Mouse (Mus musculus): ENCODE results near the gene Btnl4. TPM values are rescaled to one million over a fixed set of nuclear protein-coding genes. Genes with fewer than 3 reads are reported as not detected.
"Not testable (repeated sequence)": the region's sequence is repeated elsewhere in the genome, so short reads cannot be mapped to it uniquely, and the experiment has no call there.

Gene Btnl4
- not detected in 2 replicates for polyA plus RNA-seq (2014; fragmentation: Nextera tagmentation; extraction: Ambion mirVana)

DNA sequence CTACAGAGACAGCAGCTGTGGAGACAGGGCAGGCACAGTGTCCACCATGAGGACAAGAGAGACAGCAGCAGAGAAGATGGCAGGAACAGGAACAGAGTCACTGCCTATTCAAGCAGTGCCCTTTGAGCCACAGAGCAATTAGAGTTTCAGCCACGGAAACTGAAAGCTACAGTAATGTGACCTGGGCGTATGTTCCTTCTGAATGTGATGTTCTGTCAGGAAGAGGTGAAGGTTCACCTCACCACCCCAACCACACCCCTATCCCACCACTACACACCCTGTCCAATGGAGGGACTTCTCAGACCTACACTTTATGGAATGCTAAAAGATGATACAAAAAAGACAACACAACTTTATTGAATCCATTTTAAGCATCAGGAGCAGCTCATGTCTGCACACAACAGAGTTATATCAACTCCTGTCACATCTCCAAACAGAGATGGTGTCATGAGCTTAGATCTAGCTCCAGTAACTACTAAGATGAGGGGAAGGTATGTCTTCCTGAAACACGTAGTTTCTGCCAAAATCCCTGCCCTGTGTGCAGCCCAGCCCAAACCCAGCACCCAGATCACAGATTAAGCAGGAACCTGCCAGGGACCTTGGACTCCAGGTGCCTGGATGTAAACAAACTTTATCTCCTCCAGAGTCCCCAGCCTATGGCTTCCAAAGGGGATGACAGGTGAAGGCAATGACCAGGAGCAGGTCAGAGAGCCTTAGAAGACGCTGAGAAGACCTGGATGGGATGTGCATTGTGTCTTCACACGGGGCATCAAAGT lies at the start of gene Btnl4:
Btnl4 (minus strand) TSS at position 81 of the 776 bp plus-strand sequence.
- H3K36me3 ChIP-seq (ENCODE audit: control insufficient read depth, insufficient read depth, low read length); H3K9me3 ChIP-seq (ENCODE audit: control insufficient read depth, low read length); H3K4me2 ChIP-seq (ENCODE audit: low read depth, low read length); H3K4me1 ChIP-seq (ENCODE audit: control insufficient read depth, insufficient read depth, low read length); H3K4me3 ChIP-seq (ENCODE audit: low read depth, low read length); H3K27me3 ChIP-seq (ENCODE audit: control insufficient read depth, insufficient read depth, low read length); H3K27ac ChIP-seq (ENCODE audit: low read depth, low read length); H3K9ac ChIP-seq (replicated peaks; ENCODE audit: low read depth, low read length); ATAC-seq (ENCODE audit: low read depth): not testable (repeated sequence)
- WGBS: 91% methylated on average over 4 of the region's 5 CpGs

DNA sequence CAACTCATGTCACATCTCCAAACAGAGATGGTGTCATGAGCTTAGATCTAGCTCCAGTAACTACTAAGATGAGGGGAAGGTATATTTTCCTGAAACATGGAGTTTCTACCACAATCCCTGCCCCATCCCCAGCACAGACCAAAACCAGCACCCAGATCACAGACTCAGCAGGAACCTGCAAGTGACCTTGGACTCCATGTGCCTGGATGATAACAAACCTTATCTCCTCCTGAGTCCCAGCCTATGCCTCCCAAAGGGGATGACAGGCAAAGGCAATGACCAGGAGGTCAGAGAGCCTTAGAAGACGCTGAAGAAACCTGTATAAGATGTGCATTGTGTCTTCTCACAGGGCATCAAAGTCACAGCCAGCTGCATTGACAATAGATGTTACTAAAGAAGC lies 41.9 kb upstream of the Btnl4 start:
- H3K27ac ChIP-seq (ENCODE audit: low read depth, low read length): no peak overlapping the region
- no peak for ATAC-seq (ENCODE audit: low read depth)
- no peak overlapping the region for H3K9ac ChIP-seq (replicated peaks; ENCODE audit: low read depth, low read length)
- no peaks in the 10 kb centered on the region for H3K4me1 ChIP-seq (ENCODE audit: control insufficient read depth, insufficient read depth, low read length)
- no peaks in the 10 kb centered on the region for H3K27me3 ChIP-seq (ENCODE audit: control insufficient read depth, insufficient read depth, low read length)
- no peak overlapping the region for H3K4me3 ChIP-seq (ENCODE audit: low read depth, low read length)
- H3K36me3 ChIP-seq (ENCODE audit: control insufficient read depth, insufficient read depth, low read length): no peaks in the 10 kb centered on the region
- WGBS: 71% methylated on average over 1 of the region's 1 CpGs
- no peak overlapping the region for H3K4me2 ChIP-seq (ENCODE audit: low read depth, low read length)
- H3K9me3 ChIP-seq (ENCODE audit: control insufficient read depth, low read length): no peaks in the 10 kb centered on the region

- H3K36me3 ChIP-seq (ENCODE audit: control insufficient read depth, insufficient read depth, low read length); H3K27ac ChIP-seq (ENCODE audit: low read depth, low read length); H3K9ac ChIP-seq (replicated peaks; ENCODE audit: low read depth, low read length); H3K27me3 ChIP-seq (ENCODE audit: control insufficient read depth, insufficient read depth, low read length); H3K9me3 ChIP-seq (ENCODE audit: control insufficient read depth, low read length); ATAC-seq (ENCODE audit: low read depth); H3K4me3 ChIP-seq (ENCODE audit: low read depth, low read length); H3K4me2 ChIP-seq (ENCODE audit: low read depth, low read length); H3K4me1 ChIP-seq (ENCODE audit: control insufficient read depth, insufficient read depth, low read length): not testable (repeated sequence)
- WGBS: 85% methylated on average over 3 of the region's 3 CpGs
Measured at GRCm38 (mm10) chr17:34518571-34518970, 41.5 kb upstream of the Btnl4 start.

GRCm38 (mm10) chr17:34517795-34518194 lies 40.7 kb upstream of the Btnl4 start:
- Histone ChIP-seq H3K27ac (ENCODE audit: low read depth, low read length) (no peak overlapping the region), H3K27me3 (ENCODE audit: control insufficient read depth, insufficient read depth, low read length) (no peaks in the 10 kb centered on the region), H3K4me1 (ENCODE audit: control insufficient read depth, insufficient read depth, low read length) (no peaks in the 10 kb centered on the region), H3K9ac (replicated peaks; ENCODE audit: low read depth, low read length) (no peak overlapping the region), H3K9me3 (ENCODE audit: control insufficient read depth, low read length) (no peaks in the 10 kb centered on the region), H3K36me3 (ENCODE audit: control insufficient read depth, insufficient read depth, low read length) (no peaks in the 10 kb centered on the region), H3K4me3 (ENCODE audit: low read depth, low read length) (no peak overlapping the region), H3K4me2 (ENCODE audit: low read depth, low read length) (no peak overlapping the region)
- no peak for ATAC-seq (ENCODE audit: low read depth)
- 91% methylated on average over 4 of the region's 4 CpGs for WGBS

GRCm38 (mm10) chr17:34517252-34517651 lies 40.1 kb upstream of the Btnl4 start, which contains the start of gene Btnl6:
Gene Btnl6, minus strand, starts transcription at chr17:34517352.
- no peak within 1 kb of the TSS for H3K9ac ChIP-seq (replicated peaks; ENCODE audit: low read depth, low read length)
- 93% methylated on average over 4 of the region's 4 CpGs for WGBS
- no peaks in the 10 kb centered on the region for H3K27me3 ChIP-seq (ENCODE audit: control insufficient read depth, insufficient read depth, low read length)
- no peak within 1 kb of the TSS for H3K4me2 ChIP-seq (ENCODE audit: low read depth, low read length)
- no peak for ATAC-seq (ENCODE audit: low read depth)
- H3K9me3 ChIP-seq (ENCODE audit: control insufficient read depth, low read length): no peaks in the 10 kb centered on the region
- no peak within 1 kb of the TSS for H3K27ac ChIP-seq (ENCODE audit: low read depth, low read length)
- no peak within 1 kb of the TSS for H3K4me3 ChIP-seq (ENCODE audit: low read depth, low read length)
- H3K4me1 ChIP-seq (ENCODE audit: control insufficient read depth, insufficient read depth, low read length): no peaks in the 10 kb centered on the region
- no peaks in the 10 kb centered on the region for H3K36me3 ChIP-seq (ENCODE audit: control insufficient read depth, insufficient read depth, low read length)

DNA sequence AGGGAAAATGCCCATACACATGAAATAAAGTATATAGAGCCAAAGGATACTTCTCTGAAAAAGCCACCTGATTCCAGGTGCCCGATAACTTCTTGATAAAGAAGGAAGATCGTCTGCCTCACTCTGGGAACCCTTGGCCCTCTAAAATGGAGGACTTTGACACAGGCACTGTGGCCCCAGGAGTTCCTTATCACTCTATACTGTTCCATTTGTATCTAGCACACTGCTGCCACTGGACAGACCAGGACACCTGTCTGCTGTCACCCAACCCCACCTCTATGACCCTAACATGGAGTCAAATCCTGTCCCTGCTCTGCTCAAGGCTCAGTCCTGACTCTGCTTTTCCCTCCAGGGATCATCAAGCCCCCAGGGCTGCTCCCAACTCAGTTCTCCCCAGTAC lies 39.4 kb upstream of the Btnl4 start:
- ATAC-seq (ENCODE audit: low read depth): no peak
- 94% methylated on average over 2 of the region's 2 CpGs for WGBS
- H3K36me3 ChIP-seq (ENCODE audit: control insufficient read depth, insufficient read depth, low read length): no peaks in the 10 kb centered on the region
- no peak overlapping the region for H3K4me2 ChIP-seq (ENCODE audit: low read depth, low read length)
- no peak overlapping the region for H3K4me3 ChIP-seq (ENCODE audit: low read depth, low read length)
- no peaks in the 10 kb centered on the region for H3K4me1 ChIP-seq (ENCODE audit: control insufficient read depth, insufficient read depth, low read length)
- no peaks in the 10 kb centered on the region for H3K27me3 ChIP-seq (ENCODE audit: control insufficient read depth, insufficient read depth, low read length)
- H3K27ac ChIP-seq (ENCODE audit: low read depth, low read length): no peak overlapping the region
- no peaks in the 10 kb centered on the region for H3K9me3 ChIP-seq (ENCODE audit: control insufficient read depth, low read length)
- H3K9ac ChIP-seq (replicated peaks; ENCODE audit: low read depth, low read length): no peak overlapping the region

GRCm38 (mm10) chr17:34511723-34512122 lies 34.6 kb upstream of the Btnl4 start:
- not testable (repeated sequence) for H3K27ac ChIP-seq (ENCODE audit: low read depth, low read length); H3K4me3 ChIP-seq (ENCODE audit: low read depth, low read length); H3K36me3 ChIP-seq (ENCODE audit: control insufficient read depth, insufficient read depth, low read length); H3K4me2 ChIP-seq (ENCODE audit: low read depth, low read length); H3K4me1 ChIP-seq (ENCODE audit: control insufficient read depth, insufficient read depth, low read length); ATAC-seq (ENCODE audit: low read depth); H3K9ac ChIP-seq (replicated peaks; ENCODE audit: low read depth, low read length); H3K9me3 ChIP-seq (ENCODE audit: control insufficient read depth, low read length); H3K27me3 ChIP-seq (ENCODE audit: control insufficient read depth, insufficient read depth, low read length)
- 81% methylated on average over 1 of the region's 1 CpGs for WGBS

DNA sequence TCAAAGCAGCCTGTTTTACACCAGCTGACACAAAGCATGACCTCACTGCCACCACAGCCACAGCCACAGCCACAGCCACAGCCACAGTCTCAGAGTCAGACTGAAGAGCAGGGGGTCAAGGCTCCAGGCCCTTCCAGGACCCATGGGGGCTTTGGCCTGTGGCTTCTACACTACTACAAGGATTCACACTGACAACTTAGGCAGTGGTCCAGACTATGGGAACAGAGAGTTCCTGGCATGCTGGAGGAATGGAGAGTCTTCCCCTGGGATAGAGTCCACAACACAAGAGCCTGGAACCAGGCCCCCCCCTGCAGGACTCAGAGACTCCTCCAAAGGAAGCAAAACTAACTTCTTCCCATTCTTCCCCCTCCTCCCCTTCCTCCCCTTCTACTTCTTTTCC lies 30.5 kb upstream of the Btnl4 start:
- Histone ChIP-seq H3K27ac (ENCODE audit: low read depth, low read length) (no peak overlapping the region), H3K4me1 (ENCODE audit: control insufficient read depth, insufficient read depth, low read length) (no peaks in the 10 kb centered on the region), H3K9me3 (ENCODE audit: control insufficient read depth, low read length) (no peaks in the 10 kb centered on the region), H3K27me3 (ENCODE audit: control insufficient read depth, insufficient read depth, low read length) (no peaks in the 10 kb centered on the region), H3K4me3 (ENCODE audit: low read depth, low read length) (no peak overlapping the region), H3K36me3 (ENCODE audit: control insufficient read depth, insufficient read depth, low read length) (no peaks in the 10 kb centered on the region), H3K9ac (replicated peaks; ENCODE audit: low read depth, low read length) (no peak overlapping the region), H3K4me2 (ENCODE audit: low read depth, low read length) (no peak overlapping the region)
- ATAC-seq (ENCODE audit: low read depth): no peak

GRCm38 (mm10) chr17:34497726-34498125 lies 20.6 kb upstream of the Btnl4 start:
- not testable (repeated sequence) for H3K4me1 ChIP-seq (ENCODE audit: control insufficient read depth, insufficient read depth, low read length); H3K9ac ChIP-seq (replicated peaks; ENCODE audit: low read depth, low read length); H3K4me2 ChIP-seq (ENCODE audit: low read depth, low read length); H3K27me3 ChIP-seq (ENCODE audit: control insufficient read depth, insufficient read depth, low read length); H3K36me3 ChIP-seq (ENCODE audit: control insufficient read depth, insufficient read depth, low read length); H3K4me3 ChIP-seq (ENCODE audit: low read depth, low read length); ATAC-seq (ENCODE audit: low read depth); H3K9me3 ChIP-seq (ENCODE audit: control insufficient read depth, low read length); H3K27ac ChIP-seq (ENCODE audit: low read depth, low read length)
- 95% methylated on average over 3 of the region's 4 CpGs for WGBS

Measured in neural tube, embryonic 14.5 days (tissue).